Mouse (Mus musculus) lung, embryonic 16.5 days (tissue): ENCODE measurements around the gene 3110040M04Rik. TPM values are rescaled to one million over a fixed set of nuclear protein-coding genes. Genes with fewer than 3 reads are reported as not detected.
A peak's percentile ranks its signal among the peaks of the same experiment; 100 is the strongest.

Experiments
- ATAC-seq: fragments of 200-750 bp; cut with Nextera tagmentation; 2 replicates; pipeline ENCODE4 v1.8.0; 2017; ENCODE audit warnings: low read depth, mild to moderate bottlenecking, moderate library complexity
- H3K27ac ChIP-seq: fragments of 300-500 bp; sonication (generic); 2 replicates; pipeline ENCODE4 v1.5.1; 2014; ENCODE audit warnings: mild to moderate bottlenecking, control low read depth, low read length
- H3K27me3 ChIP-seq: fragments of 300-500 bp; sonication (generic); 2 replicates; pipeline ENCODE4 v1.6.1; 2014; ENCODE audit warnings: low read depth, low read length, mixed read lengths; ENCODE audit not compliant: control insufficient read depth, insufficient read depth
- H3K36me3 ChIP-seq: fragments of 300-500 bp; sonication (generic); 2 replicates; pipeline ENCODE4 v1.6.1; 2014; ENCODE audit warnings: low read length; ENCODE audit not compliant: control insufficient read depth, insufficient read depth
- H3K4me1 ChIP-seq: fragments of 300-500 bp; sonication (generic); replicated peaks from 2 replicates; pipeline ENCODE4 v1.6.1; 2014; ENCODE audit warnings: low read length, mixed read lengths; ENCODE audit not compliant: control insufficient read depth, insufficient read depth
- H3K4me2 ChIP-seq: fragments of 300-500 bp; sonication (generic); 2 replicates; pipeline ENCODE4 v1.6.1; 2014; ENCODE audit warnings: low read depth, low read length, control low read depth
- H3K4me3 ChIP-seq: fragments of 300-500 bp; sonication (generic); 2 replicates; pipeline ENCODE4 v1.5.1; 2014; ENCODE audit warnings: mild to moderate bottlenecking, low read length, control low read depth
- H3K9ac ChIP-seq: fragments of 300-500 bp; sonication (generic); 2 replicates; pipeline ENCODE4 v1.6.1; 2014; ENCODE audit warnings: low read length, control low read depth
- H3K9me3 ChIP-seq: fragments of 300-500 bp; sonication (generic); 2 replicates; pipeline ENCODE4 v1.6.1; 2016; ENCODE audit warnings: low read length; ENCODE audit not compliant: control insufficient read depth
- WGBS: fragments of 180-500 bp; shearing (Covaris S2); extraction: QIAGEN DNeasy Blood & Tissue Kit; methylation state at CpG from one replicate; pipeline ENCODE4 v1.1.7; 2014; 5-methylcytosine and 5-hydroxymethylcytosine counted together
- polyA plus RNA-seq: library from polyadenylated mRNA; unstranded; fragments of >200 nt; fragmentation: Nextera tagmentation; extraction: Ambion mirVana; gene quantifications from 2 replicates; pipeline ENCODE4 v1.2.1, GENCODE M21; 2015

The 3110040M04Rik gene
- polyA plus RNA-seq, 1 experiment from 2014 or later, result not detected

GRCm38 (mm10) chr1:151224536-151224935 lies 20.6 kb downstream of the 3110040M04Rik start:
- no peaks in the 10 kb centered on the region for H3K36me3 ChIP-seq
- H3K4me3 ChIP-seq, result no peak overlapping the region
- no peaks in the 10 kb centered on the region for H3K9me3 ChIP-seq
- H3K27me3 ChIP-seq, result no peaks in the 10 kb centered on the region
- no peak overlapping the region for H3K9ac ChIP-seq
- H3K4me1 ChIP-seq, result no peaks in the 10 kb centered on the region
- H3K4me2 ChIP-seq, result no peak overlapping the region
- no peak for ATAC-seq
- no peak overlapping the region for H3K27ac ChIP-seq
- 93% methylated on average over 1 of the region's 1 CpGs for WGBS

- Histone ChIP-seq H3K36me3 (no peaks in the 10 kb centered on the region), H3K9ac (no peak overlapping the region), H3K27ac (no peak overlapping the region), H3K27me3 (no peaks in the 10 kb centered on the region), H3K4me2 (no peak overlapping the region), H3K9me3 (no peaks in the 10 kb centered on the region), H3K4me3 (no peak overlapping the region), H3K4me1 (no peaks in the 10 kb centered on the region)
- 65% methylated on average over 8 of the region's 8 CpGs for WGBS
- no peak for ATAC-seq
These were observed 23.6 kb downstream of the 3110040M04Rik start for GRCm38 (mm10) chr1:151227506-151227905.

- ATAC-seq, result no peak
- no peaks in the 10 kb centered on the region for H3K27me3 ChIP-seq
- no peak overlapping the region for H3K27ac ChIP-seq
- no peak overlapping the region for H3K4me2 ChIP-seq
- H3K4me3 ChIP-seq, result no peak overlapping the region
- WGBS, result 68% methylated on average over 1 of the region's 1 CpGs
- no peaks in the 10 kb centered on the region for H3K9me3 ChIP-seq
- H3K9ac ChIP-seq, result no peak overlapping the region
- no peaks in the 10 kb centered on the region for H3K36me3 ChIP-seq
- H3K4me1 ChIP-seq, result no peaks in the 10 kb centered on the region
These were observed 24.5 kb downstream of the 3110040M04Rik start for GRCm38 (mm10) chr1:151228320-151228989.

- WGBS, result 80% methylated on average over 3 of the region's 3 CpGs
- no peaks in the 10 kb centered on the region for H3K36me3 ChIP-seq
- no peak overlapping the region for H3K4me3 ChIP-seq
- H3K4me2 ChIP-seq, result no peak overlapping the region
- H3K27ac ChIP-seq, result no peak overlapping the region
- ATAC-seq, result no peak
- H3K9me3 ChIP-seq, result no peaks in the 10 kb centered on the region
- H3K4me1 ChIP-seq, result peaks cover 11% of the 10 kb centered on the region; the same call in 1 of the 2 replicates
- no peaks in the 10 kb centered on the region for H3K27me3 ChIP-seq
- H3K9ac ChIP-seq, result no peak overlapping the region
These were observed 28.4 kb downstream of the 3110040M04Rik start for GRCm38 (mm10) chr1:151232346-151232745.

- Histone ChIP-seq H3K4me2 (no peak overlapping the region), H3K4me3 (no peak overlapping the region), H3K36me3 (no peaks in the 10 kb centered on the region), H3K27me3 (no peaks in the 10 kb centered on the region), H3K27ac (no peak overlapping the region), H3K9me3 (no peaks in the 10 kb centered on the region), H3K4me1 (peaks cover 13% of the 10 kb centered on the region; the same call in 1 of the 2 replicates), H3K9ac (no peak overlapping the region)
- ATAC-seq, result no peak
- 53% methylated on average over 3 of the region's 3 CpGs for WGBS
These were observed 29.8 kb downstream of the 3110040M04Rik start for GRCm38 (mm10) chr1:151233756-151234155.

- Histone ChIP-seq H3K36me3 (no peaks in the 10 kb centered on the region), H3K4me3 (no peak overlapping the region), H3K4me2 (no peak overlapping the region), H3K9me3 (peaks cover 5% of the 10 kb centered on the region; the same call in 1 of the 2 replicates), H3K27me3 (no peaks in the 10 kb centered on the region), H3K9ac (no peak overlapping the region), H3K4me1 (peaks cover 13% of the 10 kb centered on the region; the same call in 1 of the 2 replicates), H3K27ac (0 out of 2 replicates have a peak overlapping the region, but pooled peaks have one; percentile 24)
- 47% methylated on average over 2 of the region's 2 CpGs for WGBS
- peak; percentile 41 for ATAC-seq
These were observed 31.7 kb downstream of the 3110040M04Rik start for GRCm38 (mm10) chr1:151235574-151235973.

GRCm38 (mm10) chr1:151236141-151236930 lies 32.4 kb downstream of the 3110040M04Rik start:
- Histone ChIP-seq H3K27me3 (no peaks in the 10 kb centered on the region), H3K4me3 (no peak overlapping the region), H3K4me1 (peaks cover 13% of the 10 kb centered on the region; the same call in 1 of the 2 replicates), H3K9me3 (peaks cover 5% of the 10 kb centered on the region; the same call in 1 of the 2 replicates), H3K36me3 (no peaks in the 10 kb centered on the region), H3K4me2 (no peak overlapping the region), H3K9ac (no peak overlapping the region), H3K27ac (peak overlapping the region; percentile 57)
- 53% methylated on average over 13 of the region's 13 CpGs for WGBS
- peak; percentile 53 for ATAC-seq

- Histone ChIP-seq H3K27ac (no peak overlapping the region), H3K27me3 (no peaks in the 10 kb centered on the region), H3K4me2 (no peak overlapping the region), H3K9me3 (peaks cover 8% of the 10 kb centered on the region; the same call in 1 of the 2 replicates), H3K36me3 (no peaks in the 10 kb centered on the region), H3K4me1 (peaks cover 13% of the 10 kb centered on the region; the same call in 1 of the 2 replicates), H3K4me3 (no peak overlapping the region), H3K9ac (no peak overlapping the region)
- WGBS, result 49% methylated on average over 3 of the region's 3 CpGs
- ATAC-seq, result peak; percentile 33; the same call in 1 of the 2 replicates
These were observed 33.9 kb downstream of the 3110040M04Rik start for GRCm38 (mm10) chr1:151237780-151238179.

GRCm38 (mm10) chr1:151243332-151243731 lies 39.4 kb downstream of the 3110040M04Rik start:
- H3K27me3 ChIP-seq, result no peaks in the 10 kb centered on the region
- ATAC-seq, result no peak
- peaks cover 8% of the 10 kb centered on the region; the same call in 1 of the 2 replicates for H3K9me3 ChIP-seq
- no peaks in the 10 kb centered on the region for H3K36me3 ChIP-seq
- no peak overlapping the region for H3K9ac ChIP-seq
- no peak overlapping the region for H3K4me2 ChIP-seq
- no peak overlapping the region for H3K4me3 ChIP-seq
- 0 out of 2 replicates have a peak, but pooled peaks cover 1% of the 10 kb centered on the region for H3K4me1 ChIP-seq
- H3K27ac ChIP-seq, result no peak overlapping the region
- 76% methylated on average over 4 of the region's 4 CpGs for WGBS
